Mouse (Mus musculus) embryonic facial prominence, embryonic 14.5 days (tissue): ENCODE measurements around the gene Gm4131. TPM values are rescaled to one million over a fixed set of nuclear protein-coding genes. Genes with fewer than 3 reads are reported as not detected.
A peak's percentile ranks its signal among the peaks of the same experiment; 100 is the strongest.

Experiments
- ATAC-seq: fragments of 200-750 bp; cut with Nextera tagmentation; 2 replicates; pipeline ENCODE4 v1.8.0; 2017; ENCODE audit warnings: low read depth, moderate number of reproducible peaks, moderate TSS enrichment
- DNase-seq: peaks from one replicate; pipeline ENCODE4 v3.0.0-alpha.2; 2015; ENCODE audit warnings: low spot score
- H3K27ac ChIP-seq: fragments of 300-500 bp; sonication (generic); replicated peaks from 2 replicates; pipeline ENCODE4 v1.5.1; 2014; ENCODE audit warnings: low read depth, mild to moderate bottlenecking, low read length, moderate library complexity
- H3K27me3 ChIP-seq: fragments of 300-500 bp; sonication (generic); replicated peaks from 2 replicates; pipeline ENCODE4 v1.6.1; 2014; ENCODE audit warnings: low read length; ENCODE audit not compliant: control insufficient read depth, insufficient read depth
- H3K36me3 ChIP-seq: fragments of 300-500 bp; sonication (generic); 2 replicates; pipeline ENCODE4 v1.6.1; 2014; ENCODE audit warnings: low read length, mixed read lengths; ENCODE audit not compliant: control insufficient read depth, insufficient read depth
- H3K4me1 ChIP-seq: fragments of 300-500 bp; sonication (generic); 2 replicates; pipeline ENCODE4 v1.6.1; 2014; ENCODE audit warnings: antibody characterized with exemption, low read length; ENCODE audit not compliant: control insufficient read depth, insufficient read depth
- H3K4me2 ChIP-seq: fragments of 300-500 bp; sonication (generic); 2 replicates; pipeline ENCODE4 v1.6.1; 2014; ENCODE audit warnings: low read depth, mild to moderate bottlenecking, low read length, moderate library complexity, mixed read lengths
- H3K4me3 ChIP-seq: fragments of 300-500 bp; sonication (generic); 2 replicates; pipeline ENCODE4 v1.5.1; 2014; ENCODE audit warnings: low read depth, mild to moderate bottlenecking, low read length
- H3K9ac ChIP-seq: fragments of 300-500 bp; sonication (generic); 2 replicates; pipeline ENCODE4 v1.6.1; 2014; ENCODE audit warnings: low read depth, mild to moderate bottlenecking, low read length, moderate library complexity, mixed read lengths
- H3K9me3 ChIP-seq: fragments of 300-500 bp; sonication (generic); 2 replicates; pipeline ENCODE4 v1.6.1; 2016; ENCODE audit warnings: low read length; ENCODE audit not compliant: control insufficient read depth
- WGBS: fragments of 180-500 bp; shearing (Covaris S2); extraction: QIAGEN DNeasy Blood & Tissue Kit; methylation state at CpG from one replicate; pipeline ENCODE4 v1.1.7; 2014; 5-methylcytosine and 5-hydroxymethylcytosine counted together
- polyA plus RNA-seq: library from polyadenylated mRNA; unstranded; fragments of >200 nt; fragmentation: Nextera tagmentation; extraction: Ambion mirVana; gene quantifications from 2 replicates; pipeline ENCODE4 v1.2.1, GENCODE M21; 2014

The Gm4131 gene
- polyA plus RNA-seq, 1 experiment from 2014 or later: 0.28 TPM

- no peaks in the 10 kb centered on the region for H3K36me3 ChIP-seq
- 37% methylated on average over 1 of the region's 1 CpGs for WGBS
- no peak for ATAC-seq
- H3K4me3 ChIP-seq: no peak overlapping the region
- H3K9ac ChIP-seq: no peak overlapping the region
- H3K27me3 ChIP-seq: no peaks in the 10 kb centered on the region
- H3K4me2 ChIP-seq: no peak overlapping the region
- no peaks in the 10 kb centered on the region for H3K4me1 ChIP-seq
- DNase-seq: no peak
- no peak overlapping the region for H3K27ac ChIP-seq
- no peaks in the 10 kb centered on the region for H3K9me3 ChIP-seq
Measured at GRCm38 (mm10) chr14:62496501-62496900, 70.2 kb downstream of the Gm4131 start.

- Histone ChIP-seq H3K36me3 (no peaks in the 10 kb centered on the region), H3K4me3 (no peak overlapping the region), H3K9me3 (no peaks in the 10 kb centered on the region), H3K4me2 (no peak overlapping the region), H3K27me3 (no peaks in the 10 kb centered on the region), H3K4me1 (no peaks in the 10 kb centered on the region), H3K9ac (no peak overlapping the region), H3K27ac (no peak overlapping the region)
- ATAC-seq (no peak), DNase-seq (no peak)
- 71% methylated on average over 5 of the region's 5 CpGs for WGBS
Measured at GRCm38 (mm10) chr14:62493456-62493855, 73.3 kb downstream of the Gm4131 start.

- no peak overlapping the region for H3K27ac ChIP-seq
- no peaks in the 10 kb centered on the region for H3K27me3 ChIP-seq
- no peak overlapping the region for H3K4me3 ChIP-seq
- DNase-seq (peak; percentile 88), ATAC-seq (peak; percentile 86)
- no peaks in the 10 kb centered on the region for H3K36me3 ChIP-seq
- 31% methylated on average over 16 of the region's 16 CpGs for WGBS
- no peaks in the 10 kb centered on the region for H3K4me1 ChIP-seq
- H3K4me2 ChIP-seq: no peak overlapping the region
- H3K9ac ChIP-seq: no peak overlapping the region
- no peaks in the 10 kb centered on the region for H3K9me3 ChIP-seq
Measured at GRCm38 (mm10) chr14:62492196-62492850, 74.4 kb downstream of the Gm4131 start.

- no peak overlapping the region for H3K4me2 ChIP-seq
- H3K27ac ChIP-seq: no peak overlapping the region
- 92% methylated on average over 7 of the region's 7 CpGs for WGBS
- no peak overlapping the region for H3K9ac ChIP-seq
- no peaks in the 10 kb centered on the region for H3K27me3 ChIP-seq
- H3K36me3 ChIP-seq: no peaks in the 10 kb centered on the region
- no peaks in the 10 kb centered on the region for H3K4me1 ChIP-seq
- no peaks in the 10 kb centered on the region for H3K9me3 ChIP-seq
- ATAC-seq: no peak
- DNase-seq: no peak
- no peak overlapping the region for H3K4me3 ChIP-seq
Measured at GRCm38 (mm10) chr14:62488270-62488669, 78.5 kb downstream of the Gm4131 start.

- H3K27ac ChIP-seq: no peak overlapping the region
- H3K4me2 ChIP-seq: no peak overlapping the region
- peak; percentile 59 for DNase-seq
- no peak for ATAC-seq
- no peaks in the 10 kb centered on the region for H3K27me3 ChIP-seq
- no peak overlapping the region for H3K9ac ChIP-seq
- H3K36me3 ChIP-seq: no peaks in the 10 kb centered on the region
- H3K4me1 ChIP-seq: no peaks in the 10 kb centered on the region
- no peak overlapping the region for H3K4me3 ChIP-seq
- 42% methylated on average over 8 of the region's 8 CpGs for WGBS
- no peaks in the 10 kb centered on the region for H3K9me3 ChIP-seq
Measured at GRCm38 (mm10) chr14:62481381-62481780, 85.3 kb downstream of the Gm4131 start.

GRCm38 (mm10) chr14:62479395-62479794 lies 87.3 kb downstream of the Gm4131 start:
- Histone ChIP-seq H3K9me3 (no peaks in the 10 kb centered on the region), H3K4me3 (no peak overlapping the region), H3K36me3 (no peaks in the 10 kb centered on the region), H3K4me1 (no peaks in the 10 kb centered on the region), H3K27ac (no peak overlapping the region), H3K9ac (no peak overlapping the region), H3K27me3 (no peaks in the 10 kb centered on the region), H3K4me2 (no peak overlapping the region)
- 41% methylated on average over 6 of the region's 6 CpGs for WGBS
- DNase-seq (peak; percentile 68), ATAC-seq (peak; percentile 88)

GRCm38 (mm10) chr14:62474481-62474880 lies 92.2 kb downstream of the Gm4131 start:
- Histone ChIP-seq H3K4me1 (no peaks in the 10 kb centered on the region), H3K9me3 (no peaks in the 10 kb centered on the region), H3K9ac (no peak overlapping the region), H3K4me2 (no peak overlapping the region), H3K4me3 (no peak overlapping the region), H3K27me3 (no peaks in the 10 kb centered on the region), H3K27ac (no peak overlapping the region), H3K36me3 (no peaks in the 10 kb centered on the region)
- DNase-seq (no peak), ATAC-seq (no peak)
- 62% methylated on average over 1 of the region's 1 CpGs for WGBS

GRCm38 (mm10) chr14:62472061-62472460 lies 94.7 kb downstream of the Gm4131 start:
- no peak overlapping the region for H3K27ac ChIP-seq
- no peaks in the 10 kb centered on the region for H3K27me3 ChIP-seq
- no peak for DNase-seq
- 77% methylated on average over 2 of the region's 2 CpGs for WGBS
- no peak; the same call in 1 of the 2 replicates for ATAC-seq
- H3K9me3 ChIP-seq: no peaks in the 10 kb centered on the region
- no peak overlapping the region for H3K4me2 ChIP-seq
- no peaks in the 10 kb centered on the region for H3K4me1 ChIP-seq
- no peak overlapping the region for H3K9ac ChIP-seq
- no peaks in the 10 kb centered on the region for H3K36me3 ChIP-seq
- no peak overlapping the region for H3K4me3 ChIP-seq

- no peak overlapping the region for H3K4me3 ChIP-seq
- no peak overlapping the region for H3K4me2 ChIP-seq
- H3K9ac ChIP-seq: no peak overlapping the region
- H3K27ac ChIP-seq: no peak overlapping the region
- H3K27me3 ChIP-seq: no peaks in the 10 kb centered on the region
- H3K4me1 ChIP-seq: no peaks in the 10 kb centered on the region
- 86% methylated on average over 5 of the region's 5 CpGs for WGBS
- DNase-seq: no peak
- no peak for ATAC-seq
- H3K9me3 ChIP-seq: no peaks in the 10 kb centered on the region
- no peaks in the 10 kb centered on the region for H3K36me3 ChIP-seq
Measured at GRCm38 (mm10) chr14:62468753-62469125, 98.0 kb downstream of the Gm4131 start.
